Comparison of ENCODE assay signal across 14 mouse cellular contexts in the genomic region with DNA sequence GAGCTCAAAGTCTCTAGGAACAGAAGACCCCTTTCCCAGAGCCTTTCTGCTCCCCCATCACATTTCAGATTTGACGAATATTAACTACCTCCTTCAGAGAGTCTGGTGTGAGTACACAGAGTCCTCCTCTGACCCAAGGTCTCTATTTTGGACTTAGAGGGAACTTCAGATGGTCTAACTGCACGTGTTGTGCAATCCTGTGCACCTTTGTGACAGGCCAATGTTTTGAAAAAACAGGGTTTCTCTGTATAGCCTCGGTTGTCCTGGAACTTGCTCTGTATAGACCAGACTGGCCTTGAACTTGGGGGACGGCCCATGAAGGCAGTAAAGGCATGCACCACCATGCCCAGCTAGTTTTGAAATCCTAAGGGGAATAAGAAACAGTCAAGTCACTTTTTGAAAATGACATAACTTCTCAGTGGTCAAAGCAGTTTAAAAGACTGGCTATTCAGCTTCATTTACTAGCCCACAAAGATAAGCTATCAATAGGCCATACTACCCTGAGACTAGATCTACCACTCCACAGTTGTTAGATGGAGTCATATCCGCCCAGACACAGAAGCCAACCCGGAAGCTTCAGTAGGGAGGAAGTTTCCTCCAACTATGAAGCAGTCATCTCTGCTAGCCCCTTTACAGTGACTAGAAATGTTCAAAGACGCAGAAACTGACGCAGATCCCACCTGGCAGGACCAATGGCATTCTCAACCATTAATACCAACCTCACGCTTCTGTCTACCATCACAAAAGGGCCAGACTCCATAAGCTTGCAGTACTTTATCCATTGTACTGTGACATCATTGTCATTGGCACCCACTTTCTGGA.
DNase-seq lines count a peak whose midpoint lies in the region; ATAC-seq and TF ChIP-seq lines count a peak whose summit lies in the region.
"Had no signal": no experiment of that assay in that cellular context is flagged by ENCODE, and none has a peak within 500 bp of the region (broad histone marks: within the 10 kb centered on the region; RNA-seq: fewer than 3 reads in every experiment).

No protein-coding gene starts in this region.

- 37% methylated on average over 9 of the region's 9 CpGs for WGBS in intestine, postnatal 0 days
- WGBS in liver, embryonic 13.5 days (ENCODE audit: insufficient replicate concordance), result 46% methylated on average over 9 of the region's 9 CpGs
- 62% methylated on average over 9 of the region's 9 CpGs for WGBS in stomach, postnatal 0 days

- peak overlapping the region; percentile 35 for H3K4me3 ChIP-seq in intestine, postnatal 0 days (ENCODE audit: low read depth, low read length)
- peak overlapping the region; percentile 45; the same call in 1 of the 2 replicates for H3K4me3 ChIP-seq in liver, embryonic 13.5 days (replicated peaks)
- H3K4me3 ChIP-seq in stomach, postnatal 0 days (ENCODE audit: low read depth, low read length), result peak overlapping the region; percentile 31
- H3K4me3 ChIP-seq: embryonic facial prominence, embryonic 15.5 days; myocyte had no signal

- peak overlapping the region; percentile 86 for H3K27ac ChIP-seq in intestine, postnatal 0 days (ENCODE audit: low read depth, low read length)
- no peak overlapping the region for H3K27ac ChIP-seq in liver, embryonic 13.5 days
- H3K27ac ChIP-seq in stomach, postnatal 0 days (replicated peaks), result peak overlapping the region; percentile 94
- H3K27ac ChIP-seq: embryonic facial prominence, embryonic 15.5 days had no signal

- H3K9me3 ChIP-seq in intestine, postnatal 0 days (ENCODE audit: control insufficient read depth), result no peaks in the 10 kb centered on the region
- H3K9me3 ChIP-seq in liver, embryonic 13.5 days (replicated peaks), result no peaks in the 10 kb centered on the region
- no peaks in the 10 kb centered on the region for H3K9me3 ChIP-seq in stomach, postnatal 0 days (ENCODE audit: control insufficient read depth, low read length)
- H3K9me3 ChIP-seq: embryonic facial prominence, embryonic 15.5 days had no signal

- no peak for TF ChIP-seq CTCF in intestine, postnatal 0 days (IDR thresholded peaks at IDR 0.05; ENCODE audit: low read depth)
- no peak for TF ChIP-seq CTCF in stomach, postnatal 0 days (IDR thresholded peaks at IDR 0.05; ENCODE audit: low read depth)

- no peaks in the 10 kb centered on the region; the same call in 1 of the 2 replicates for H3K4me1 ChIP-seq in intestine, postnatal 0 days (replicated peaks; ENCODE audit: control insufficient read depth, insufficient read depth, low read length)
- peaks cover 38% of the 10 kb centered on the region for H3K4me1 ChIP-seq in liver, embryonic 13.5 days (replicated peaks)
- peaks cover 4% of the 10 kb centered on the region; the same call in 1 of the 2 replicates for H3K4me1 ChIP-seq in stomach, postnatal 0 days (replicated peaks; ENCODE audit: control insufficient read depth, insufficient read depth)

- H3K36me3 ChIP-seq in intestine, postnatal 0 days (ENCODE audit: control insufficient read depth, insufficient read depth), result no peaks in the 10 kb centered on the region
- H3K36me3 ChIP-seq in liver, embryonic 13.5 days, result no peaks in the 10 kb centered on the region
- no peaks in the 10 kb centered on the region for H3K36me3 ChIP-seq in stomach, postnatal 0 days (ENCODE audit: control insufficient read depth, insufficient read depth, low read length)
- H3K36me3 ChIP-seq: embryonic facial prominence, embryonic 15.5 days had no signal

- H3K27me3 ChIP-seq in intestine, postnatal 0 days (replicated peaks; ENCODE audit: control insufficient read depth, insufficient read depth, low read length), result no peaks in the 10 kb centered on the region
- H3K27me3 ChIP-seq in liver, embryonic 13.5 days, result no peaks in the 10 kb centered on the region
- no peaks in the 10 kb centered on the region for H3K27me3 ChIP-seq in stomach, postnatal 0 days (ENCODE audit: control insufficient read depth, insufficient read depth, low read length)
- H3K27me3 ChIP-seq: embryonic facial prominence, embryonic 15.5 days had no signal

- H3K4me2 ChIP-seq in intestine, postnatal 0 days (replicated peaks; ENCODE audit: low read depth), result peak overlapping the region; percentile 58
- H3K4me2 ChIP-seq in liver, embryonic 13.5 days, result peak overlapping the region; percentile 41
- H3K4me2 ChIP-seq in stomach, postnatal 0 days (replicated peaks; ENCODE audit: low read depth), result peak overlapping the region; percentile 31
- H3K4me2 ChIP-seq: embryonic facial prominence, embryonic 15.5 days had no signal

- peak; percentile 31 for DNase-seq in lung, postnatal 36 days
- DNase-seq in lung, adult 18-20 months, result no peak
- DNase-seq in liver, embryonic 13.5 days, result no peak
- DNase-seq in stomach, postnatal 0 days (ENCODE audit: low spot score), result peak; percentile 34
- DNase-seq in ovary, adult 18-20 months (ENCODE audit: low spot score), result no peak
- no peak for DNase-seq in cerebellum, adult 8-10 months
- DNase-seq in cerebellum, adult 11-12 months, result no peak
- DNase-seq: gastrocnemius, postnatal 36 days; layer of hippocampus, adult 9-11 months; right cerebral cortex, postnatal 4 days had no signal

- peak; percentile 25 for ATAC-seq in intestine, postnatal 0 days
- ATAC-seq in liver, embryonic 13.5 days (ENCODE audit: low read depth), result no peak
- no peak for ATAC-seq in stomach, postnatal 0 days (ENCODE audit: low FRiP score, low TSS enrichment)
- ATAC-seq: forebrain, embryonic 16.5 days had no signal

- peak overlapping the region; percentile 55 for H3K9ac ChIP-seq in intestine, postnatal 0 days (ENCODE audit: low read depth, low read length)
- H3K9ac ChIP-seq in liver, embryonic 13.5 days, result no peak overlapping the region
- H3K9ac ChIP-seq in stomach, postnatal 0 days (ENCODE audit: low read length), result no peak overlapping the region
- H3K9ac ChIP-seq: embryonic facial prominence, embryonic 15.5 days had no signal

- TF ChIP-seq EP300 in stomach, postnatal 0 days (optimal IDR thresholded peaks at IDR 0.05), result no peak

Comparison
In these comparisons a context has a peak if more than half of its experiments do, and no peak if none do; other contexts are left out.
1. DNase-seq: peak in lung, postnatal 36 days (single experiment) and stomach, postnatal 0 days (single experiment); none in lung, adult 18-20 months (0 of 2), liver, embryonic 13.5 days (single experiment), ovary, adult 18-20 months (single experiment), cerebellum, adult 8-10 months (single experiment) and cerebellum, adult 11-12 months (single experiment).
2. Peak in every context shown above with its lines, with median percentiles within 50 percentile points of each other: H3K4me2 ChIP-seq and H3K4me3 ChIP-seq.